Mouse (Mus musculus): ENCODE measurements around the gene Olfr1242.

Gene Olfr1242

GRCm38 (mm10) chr2:89498235-89498634, at the start of gene Olfr1242:
TSS of gene Olfr1242 (minus strand) at chr2:89498335.
- DNase-seq, result no peak

GRCm38 (mm10) chr2:89544516-89544915, 46.4 kb upstream of the Olfr1242 start:
- no peak for DNase-seq

DNA sequence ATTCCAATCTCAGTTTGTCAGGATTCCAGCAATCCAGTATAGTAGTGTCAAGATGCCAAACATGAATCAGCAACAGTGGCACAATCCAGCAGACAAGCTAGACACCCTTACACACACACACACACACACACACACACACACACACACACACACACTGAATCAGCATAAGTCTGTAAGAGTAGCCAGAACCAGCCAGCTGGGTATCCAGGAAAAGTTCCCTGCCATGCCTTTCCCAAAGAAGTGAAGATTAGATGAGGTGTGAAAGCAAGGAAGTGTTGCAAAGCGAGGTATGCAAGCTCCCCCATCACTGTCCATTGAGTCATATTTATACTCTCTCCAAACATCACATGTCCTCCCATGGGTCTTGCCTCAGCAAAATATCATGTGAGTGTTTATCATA, 41.8 kb upstream of the Olfr1242 start:
- no peak for DNase-seq

DNA sequence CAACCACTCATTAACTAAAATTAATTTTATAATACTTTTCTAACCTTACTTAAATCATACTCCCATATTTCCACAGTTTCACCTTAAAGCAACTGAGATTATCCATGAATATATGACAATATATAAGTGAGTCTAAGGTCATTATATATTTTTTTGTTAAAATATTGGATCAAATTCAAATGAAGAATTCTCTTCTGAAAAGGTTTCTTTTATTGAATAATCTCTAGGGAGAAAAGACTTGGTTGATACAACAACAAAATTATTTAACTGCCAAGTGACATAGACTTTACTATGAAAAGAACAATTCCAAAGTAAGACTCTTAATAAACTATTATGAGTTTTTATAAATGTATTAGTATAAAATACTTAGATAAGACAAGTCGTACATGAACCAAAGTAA, 33.3 kb upstream of the Olfr1242 start, which contains the start of gene Olfr1243:
Gene Olfr1243, minus strand, starts transcription at position 101 of the 400 bp plus-strand sequence.
- DNase-seq, result no peak

GRCm38 (mm10) chr2:89487026-89487425, 11.1 kb downstream of the Olfr1242 start, which contains the start of gene Olfr1241:
TSS of gene Olfr1241 (minus strand) at chr2:89487126.
- no peak for DNase-seq

DNA sequence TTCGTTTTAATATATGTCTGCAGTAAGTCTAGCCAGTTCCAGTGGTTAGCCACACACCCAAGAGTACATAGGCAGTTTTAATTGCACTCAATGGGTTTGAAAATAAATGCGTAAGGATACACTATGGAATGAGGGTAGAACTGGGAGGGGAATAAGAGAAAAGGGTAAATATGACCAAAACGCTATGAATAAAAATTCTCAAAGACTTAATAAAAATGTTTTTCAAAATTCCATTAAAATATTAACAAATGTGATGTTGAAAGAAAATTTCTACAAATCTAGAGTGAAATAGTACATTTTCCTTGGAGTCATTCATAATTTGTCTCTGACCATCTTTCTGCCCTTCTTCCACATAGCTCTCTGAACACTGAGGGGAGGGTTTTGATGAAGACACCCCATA, 55.2 kb downstream of the Olfr1242 start, which contains the start of gene Olfr1240:
Gene Olfr1240, minus strand, starts transcription at position 101 of the 400 bp plus-strand sequence.
- DNase-seq, result no peak

Data from kidney, adult 18-20 months (tissue).